Mouse (Mus musculus): ENCODE data around the gene Mfap2. TPM values are rescaled to one million over a fixed set of nuclear protein-coding genes. Genes with fewer than 3 reads are reported as not detected.
A peak's percentile ranks its signal among the peaks of the same experiment; 100 is the strongest.

Mfap2 gene
- polyA plus RNA-seq, 1 experiment from 2014 or later: 237 TPM

DNA sequence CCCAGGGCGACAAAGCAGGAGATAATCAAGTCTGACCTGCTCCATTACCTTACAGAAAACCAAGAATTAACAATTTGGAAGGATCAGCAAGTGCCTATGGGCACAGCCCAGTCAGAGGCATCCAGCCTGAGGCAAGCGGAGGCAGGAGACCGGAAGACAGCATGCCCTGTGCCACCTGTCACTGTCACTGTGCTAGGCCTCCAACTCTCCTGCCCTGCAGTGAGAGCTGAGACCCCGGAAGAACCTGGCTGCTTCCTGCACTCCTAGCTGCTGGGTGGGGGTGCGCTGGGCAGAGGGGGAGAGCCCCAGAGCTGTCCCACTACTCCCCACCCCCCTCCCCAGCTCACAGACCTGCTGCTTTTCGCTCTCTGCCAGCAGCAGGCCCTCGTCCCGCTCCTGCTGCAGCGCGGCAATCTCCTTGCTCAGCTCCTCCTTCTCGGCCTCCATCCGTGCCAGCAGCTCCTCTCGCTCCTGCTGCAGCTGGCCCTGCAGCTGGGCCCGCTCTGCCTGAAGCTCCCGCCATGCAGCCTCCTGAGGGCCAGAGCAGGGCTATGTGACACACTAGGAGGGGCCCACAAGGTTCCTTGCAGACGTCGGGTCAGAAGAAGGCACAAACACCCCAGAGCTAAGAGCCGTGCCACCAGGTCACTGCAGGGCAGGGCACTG is 20.5 kb downstream of the Mfap2 start:
- H3K27ac ChIP-seq: no peak overlapping the region
- H3K4me1 ChIP-seq (replicated peaks): peaks cover 12% of the 10 kb centered on the region
- ATAC-seq (replicated peaks; ENCODE audit: insufficient number of reproducible peaks, insufficient read depth, low FRiP score, low read depth): no peak
- H3K27me3 ChIP-seq: no peaks in the 10 kb centered on the region
- H3K36me3 ChIP-seq: no peaks in the 10 kb centered on the region; the same call in 1 of the 2 replicates
- no peak overlapping the region for H3K4me3 ChIP-seq
- no peaks in the 10 kb centered on the region for H3K9me3 ChIP-seq (replicated peaks)
- 84% methylated on average over 18 of the region's 18 CpGs for WGBS
- H3K9ac ChIP-seq: no peak overlapping the region
- no peak overlapping the region for H3K4me2 ChIP-seq

- Histone ChIP-seq H3K36me3 (peaks cover 2% of the 10 kb centered on the region; the same call in 1 of the 2 replicates), H3K4me3 (no peak overlapping the region), H3K27ac (no peak overlapping the region), H3K4me2 (no peak overlapping the region), H3K9ac (no peak overlapping the region), H3K4me1 (replicated peaks) (peaks cover 12% of the 10 kb centered on the region), H3K9me3 (replicated peaks) (no peaks in the 10 kb centered on the region), H3K27me3 (no peaks in the 10 kb centered on the region)
- 16% methylated on average over 6 of the region's 6 CpGs for WGBS
- 0 out of 2 replicates have a peak, but pooled peaks have one; percentile 20 for ATAC-seq (replicated peaks; ENCODE audit: insufficient number of reproducible peaks, insufficient read depth, low FRiP score, low read depth)
Observed at GRCm38 (mm10) chr4:141031733-141032132, 21.5 kb downstream of the Mfap2 start.

- Histone ChIP-seq H3K36me3 (peaks cover 7% of the 10 kb centered on the region; the same call in 1 of the 2 replicates), H3K9ac (no peak overlapping the region), H3K27ac (no peak overlapping the region)
Observed at GRCm38 (mm10) chr4:141033606-141034549, 23.7 kb downstream of the Mfap2 start.

GRCm38 (mm10) chr4:141041117-141041516 is 30.9 kb downstream of the Mfap2 start:
- 45% methylated on average over 12 of the region's 12 CpGs for WGBS
- no peak overlapping the region for H3K9ac ChIP-seq
- ATAC-seq (replicated peaks; ENCODE audit: insufficient number of reproducible peaks, insufficient read depth, low FRiP score, low read depth): no peak
- H3K4me1 ChIP-seq (replicated peaks): peaks cover 7% of the 10 kb centered on the region
- peaks cover 7% of the 10 kb centered on the region; the same call in 1 of the 2 replicates for H3K36me3 ChIP-seq
- no peak overlapping the region for H3K4me3 ChIP-seq
- no peak overlapping the region for H3K27ac ChIP-seq
- no peak overlapping the region for H3K4me2 ChIP-seq
- no peaks in the 10 kb centered on the region for H3K27me3 ChIP-seq
- H3K9me3 ChIP-seq (replicated peaks): no peaks in the 10 kb centered on the region

More at GRCm38 (mm10) chr4:141033606-141034549, 23.7 kb downstream of the Mfap2 start:
- Histone ChIP-seq H3K4me3 (no peak overlapping the region), H3K4me2 (no peak overlapping the region), H3K4me1 (replicated peaks) (peaks cover 12% of the 10 kb centered on the region), H3K27me3 (no peaks in the 10 kb centered on the region), H3K9me3 (replicated peaks) (no peaks in the 10 kb centered on the region)
- ATAC-seq (replicated peaks; ENCODE audit: insufficient number of reproducible peaks, insufficient read depth, low FRiP score, low read depth): no peak
- WGBS: 75% methylated on average over 27 of the region's 27 CpGs

DNA sequence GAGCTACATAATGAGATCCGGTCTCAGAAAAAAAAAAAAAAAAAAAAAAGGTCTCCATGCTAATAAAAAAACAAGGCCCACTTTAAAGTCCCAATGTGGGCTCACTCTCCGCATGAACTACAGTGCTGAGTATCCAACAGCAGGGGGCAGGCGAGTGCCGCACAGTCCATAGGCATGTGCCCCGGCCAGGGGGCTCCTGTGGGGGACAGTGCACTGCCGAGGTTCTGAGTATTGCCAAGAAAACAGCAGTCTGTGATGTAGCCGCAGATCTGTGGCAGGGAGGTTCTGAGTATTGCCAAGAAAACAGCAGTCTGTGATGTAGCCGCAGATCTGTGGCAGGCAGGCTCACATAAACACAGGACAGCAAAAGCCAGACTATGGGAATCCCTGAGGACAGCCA is 34.6 kb downstream of the Mfap2 start:
- Histone ChIP-seq H3K36me3 (no peaks in the 10 kb centered on the region; the same call in 1 of the 2 replicates), H3K4me2 (no peak overlapping the region), H3K9ac (no peak overlapping the region), H3K4me3 (no peak overlapping the region), H3K4me1 (replicated peaks) (peaks cover 7% of the 10 kb centered on the region), H3K27ac (peak overlapping the region; percentile 11; the same call in 1 of the 2 replicates), H3K27me3 (no peaks in the 10 kb centered on the region), H3K9me3 (replicated peaks) (no peaks in the 10 kb centered on the region)
- WGBS: 14% methylated on average over 8 of the region's 8 CpGs
- no peak for ATAC-seq (replicated peaks; ENCODE audit: insufficient number of reproducible peaks, insufficient read depth, low FRiP score, low read depth)

DNA sequence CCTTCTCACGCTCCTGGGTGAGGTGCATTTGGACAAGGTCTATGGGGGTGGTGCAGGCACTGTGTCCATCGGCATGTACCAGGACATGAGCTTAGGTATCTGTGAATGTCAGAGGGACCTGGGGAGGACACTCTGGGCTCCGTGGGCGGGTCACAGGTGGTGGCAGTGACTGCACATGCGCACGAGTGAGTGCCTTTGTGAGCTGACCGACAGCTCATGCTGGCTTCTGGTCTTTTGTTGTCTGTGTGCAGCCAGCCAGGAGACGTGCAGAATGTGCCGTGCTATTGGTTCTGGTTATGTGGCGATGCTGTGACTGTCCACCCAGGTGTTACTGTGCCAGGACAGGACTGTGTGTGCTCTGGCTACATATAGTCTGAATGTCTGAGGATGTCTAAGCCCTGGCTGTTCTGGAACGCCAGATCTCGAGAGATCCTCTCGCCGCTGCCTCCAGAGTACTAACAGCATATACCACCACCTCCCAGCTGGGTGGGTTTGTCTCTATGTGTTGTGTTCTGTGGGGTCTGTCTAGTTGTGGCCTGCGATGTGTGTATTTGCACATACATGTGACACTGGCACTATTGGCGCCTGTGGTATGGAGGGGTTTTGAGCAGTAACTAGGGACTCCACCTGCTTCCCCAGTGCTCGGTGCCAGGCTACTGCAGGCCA is 38.7 kb downstream of the Mfap2 start:
- Histone ChIP-seq H3K9me3 (replicated peaks) (no peaks in the 10 kb centered on the region), H3K9ac (no peak overlapping the region), H3K27ac (no peak overlapping the region), H3K4me2 (no peak overlapping the region), H3K36me3 (no peaks in the 10 kb centered on the region), H3K4me3 (no peak overlapping the region), H3K27me3 (no peaks in the 10 kb centered on the region), H3K4me1 (replicated peaks) (peaks cover 23% of the 10 kb centered on the region)
- no peak for ATAC-seq (replicated peaks; ENCODE audit: insufficient number of reproducible peaks, insufficient read depth, low FRiP score, low read depth)
- WGBS: 85% methylated on average over 17 of the region's 17 CpGs

DNA sequence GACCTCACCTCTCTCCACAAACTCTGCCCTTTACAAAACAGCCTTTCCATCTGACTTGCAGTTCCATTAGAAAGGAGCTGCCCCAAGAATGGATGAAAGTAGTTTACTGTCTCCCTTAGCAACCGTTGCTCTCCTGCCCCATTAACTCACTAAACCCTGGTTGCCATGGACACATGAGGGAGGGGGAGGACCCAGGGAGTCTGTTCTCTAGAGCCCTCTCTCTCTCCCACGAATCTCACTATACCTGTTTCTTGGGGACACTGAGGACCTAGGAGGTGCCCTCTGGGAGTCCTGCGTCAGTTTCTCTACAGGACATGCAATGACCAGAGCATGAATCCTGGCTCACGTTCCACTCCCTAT is 39.2 kb downstream of the Mfap2 start:
- 58% methylated on average over 4 of the region's 4 CpGs for WGBS

DNA sequence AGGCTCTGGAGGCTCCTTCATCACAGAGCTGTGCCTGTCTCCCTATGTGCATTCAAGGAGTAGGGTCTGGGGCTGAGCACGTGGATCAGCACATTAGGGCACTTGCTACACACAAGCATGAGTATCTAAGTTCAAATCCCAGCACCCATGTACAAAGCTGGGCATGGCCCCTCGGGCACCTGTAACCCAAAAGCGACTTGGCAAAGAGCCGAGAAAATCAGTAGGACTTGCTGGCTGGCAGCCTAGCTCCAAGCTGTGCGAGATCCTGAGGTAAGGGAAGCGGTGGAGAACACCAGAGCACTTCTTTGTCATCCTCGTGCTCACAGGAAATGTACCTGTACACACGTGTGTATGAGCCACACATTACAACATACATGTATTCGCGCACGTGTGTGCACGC is 42.2 kb downstream of the Mfap2 start:
- Histone ChIP-seq H3K4me3 (no peak overlapping the region), H3K27ac (peak overlapping the region; percentile 56; the same call in 1 of the 2 replicates), H3K27me3 (no peaks in the 10 kb centered on the region), H3K9me3 (replicated peaks) (no peaks in the 10 kb centered on the region), H3K4me1 (replicated peaks) (peaks cover 23% of the 10 kb centered on the region), H3K4me2 (no peak overlapping the region), H3K9ac (no peak overlapping the region), H3K36me3 (peaks cover 14% of the 10 kb centered on the region; the same call in 1 of the 2 replicates)
- 84% methylated on average over 12 of the region's 12 CpGs for WGBS
- ATAC-seq (replicated peaks; ENCODE audit: insufficient number of reproducible peaks, insufficient read depth, low FRiP score, low read depth): no peak

More for the DNA sequence above, 39.2 kb downstream of the Mfap2 start:
- no peaks in the 10 kb centered on the region for H3K9me3 ChIP-seq (replicated peaks)
- no peak overlapping the region for H3K9ac ChIP-seq
- no peaks in the 10 kb centered on the region for H3K36me3 ChIP-seq
- no peak for ATAC-seq (replicated peaks; ENCODE audit: insufficient number of reproducible peaks, insufficient read depth, low FRiP score, low read depth)
- no peak overlapping the region for H3K27ac ChIP-seq
- no peak overlapping the region for H3K4me2 ChIP-seq
- H3K4me3 ChIP-seq: no peak overlapping the region
- peaks cover 26% of the 10 kb centered on the region for H3K4me1 ChIP-seq (replicated peaks)
- H3K27me3 ChIP-seq: no peaks in the 10 kb centered on the region

GRCm38 (mm10) chr4:141053138-141053537 is 42.9 kb downstream of the Mfap2 start:
- H3K27me3 ChIP-seq: no peaks in the 10 kb centered on the region
- H3K4me2 ChIP-seq: peak overlapping the region; percentile 50
- H3K4me1 ChIP-seq (replicated peaks): peaks cover 23% of the 10 kb centered on the region
- H3K27ac ChIP-seq: peak overlapping the region; percentile 56
- peaks cover 15% of the 10 kb centered on the region; the same call in 1 of the 2 replicates for H3K36me3 ChIP-seq
- no peak for ATAC-seq (replicated peaks; ENCODE audit: insufficient number of reproducible peaks, insufficient read depth, low FRiP score, low read depth)
- H3K9me3 ChIP-seq (replicated peaks): no peaks in the 10 kb centered on the region
- peak overlapping the region; percentile 22 for H3K4me3 ChIP-seq
- H3K9ac ChIP-seq: peak overlapping the region; percentile 23; the same call in 1 of the 2 replicates
- WGBS: 46% methylated on average over 8 of the region's 8 CpGs

- Histone ChIP-seq H3K36me3 (peaks cover 15% of the 10 kb centered on the region; the same call in 1 of the 2 replicates), H3K27me3 (no peaks in the 10 kb centered on the region), H3K9ac (peak overlapping the region; percentile 23; the same call in 1 of the 2 replicates), H3K27ac (peak overlapping the region; percentile 56), H3K4me2 (peak overlapping the region; percentile 50), H3K4me1 (replicated peaks) (peaks cover 23% of the 10 kb centered on the region), H3K4me3 (peak overlapping the region; percentile 22), H3K9me3 (replicated peaks) (no peaks in the 10 kb centered on the region)
- WGBS: 38% methylated on average over 17 of the region's 17 CpGs
- ATAC-seq (replicated peaks; ENCODE audit: insufficient number of reproducible peaks, insufficient read depth, low FRiP score, low read depth): peak; percentile 48
Observed at GRCm38 (mm10) chr4:141053568-141054161, 43.4 kb downstream of the Mfap2 start.
